Mouse (Mus musculus) urinary bladder, postnatal 4 days (tissue): ENCODE measurements around the gene Foxd1.
A peak's percentile ranks its signal among the peaks of the same experiment; 100 is the strongest.

Experiments used
- DNase-seq, 2 experiments: peaks; one replicate each; pipeline ENCODE4 v3.0.0; 2021 to 2022; ENCODE audit warnings: low spot score in 2 of 2

The Foxd1 gene

GRCm38 (mm10) chr13:98389092-98389491, 35.0 kb downstream of the Foxd1 start:
- DNase-seq, result no peak

- DNase-seq, result no peak
Observed at GRCm38 (mm10) chr13:98390363-98390762, 36.3 kb downstream of the Foxd1 start.

GRCm38 (mm10) chr13:98390771-98391634, 37.0 kb downstream of the Foxd1 start:
- DNase-seq, result peak in 1 of 2 experiments; percentile 26

DNA sequence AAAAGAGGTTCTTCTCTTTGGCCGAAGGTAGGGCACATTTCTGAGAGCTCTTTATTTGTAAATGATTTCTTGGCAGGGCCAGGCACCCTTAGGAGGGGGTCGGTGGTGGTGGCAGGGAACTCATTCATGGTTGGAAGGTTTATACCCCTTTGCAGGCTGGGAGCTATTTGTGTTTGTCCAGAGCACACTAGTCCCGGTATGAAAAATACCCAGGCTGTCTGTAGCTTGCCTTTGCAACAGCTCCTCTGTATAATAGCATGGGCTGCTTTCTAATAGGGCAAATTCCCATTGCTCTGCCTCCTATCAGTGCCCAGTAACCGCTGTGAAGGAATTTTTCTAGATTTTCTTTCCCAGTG, 37.6 kb downstream of the Foxd1 start:
- DNase-seq, result no peak

DNA sequence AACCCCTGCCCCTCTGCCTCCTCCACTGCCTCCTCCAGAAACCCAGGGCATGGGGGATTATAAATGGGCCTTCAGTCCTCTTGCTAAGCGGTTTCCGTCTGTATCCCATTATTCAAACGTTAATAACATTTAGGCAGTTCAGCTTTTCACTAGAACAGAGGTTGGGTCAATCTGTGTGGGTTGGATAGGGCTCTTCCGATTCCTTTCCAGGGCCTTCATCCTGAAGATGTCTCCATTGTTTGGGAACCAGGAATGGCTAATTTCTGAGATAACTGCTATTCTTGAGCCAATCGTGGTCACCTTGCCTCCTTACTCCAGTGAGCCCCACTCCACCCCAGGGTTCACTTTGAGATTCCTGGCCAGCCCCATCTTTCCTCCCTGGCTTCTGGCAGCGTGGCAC, 38.0 kb downstream of the Foxd1 start:
- no peak for DNase-seq

- DNase-seq, result no peak
Observed at GRCm38 (mm10) chr13:98393356-98394070, 39.5 kb downstream of the Foxd1 start.
